Mouse (Mus musculus) left cerebral cortex, postnatal 10 days (tissue): Measurements from ENCODE around the gene Tcf3. TPM values are rescaled to one million over a fixed set of nuclear protein-coding genes. Genes with fewer than 3 reads are reported as not detected.

Experiments
- DNase-seq, 2 experiments: peaks; one replicate each; pipeline ENCODE4 v3.0.0; 2021 to 2022; ENCODE audit warnings: low spot score in 2 of 2, mixed read lengths in 1 of 2; ENCODE audit errors: extremely low spot score in 1 of 2
- intact Hi-C: fragments of 180-260 bp; cut with DNase I; formaldehyde crosslinking; loops from one replicate; pipeline ENCODE4 v1.15.1; 2025
- total RNA-seq, 2 experiments: library from RNA; stranded (reverse); gene quantifications; 2 replicates each; pipeline ENCODE4 v1.2.3; 2021

Gene Tcf3
- total RNA-seq, 2 experiments from 2014 or later = 29.6 to 31.1 TPM

GRCm38 (mm10) chr10:80396822-80397523 is 36.5 kb downstream of the Tcf3 start:
- no peak for DNase-seq
- intact Hi-C loops = no loop called here

GRCm38 (mm10) chr10:80395025-80395627 is 38.3 kb downstream of the Tcf3 start:
- no peak for DNase-seq
- intact Hi-C loops = no loop called here

GRCm38 (mm10) chr10:80392687-80393086 is 40.8 kb downstream of the Tcf3 start:
- intact Hi-C loops = no loop called here
- no peak for DNase-seq

GRCm38 (mm10) chr10:80390697-80391096 is 42.8 kb downstream of the Tcf3 start:
- no peak for DNase-seq
- intact Hi-C loops = no loop called here

GRCm38 (mm10) chr10:80389185-80389708 is 44.2 kb downstream of the Tcf3 start:
- intact Hi-C loops = no loop called here
- DNase-seq = no peak

- intact Hi-C loops = no loop called here
- no peak for DNase-seq
Measured at GRCm38 (mm10) chr10:80388731-80389130, 44.7 kb downstream of the Tcf3 start.

- DNase-seq = peak; percentile 83 to 94
- intact Hi-C loops = no loop called here
Measured at GRCm38 (mm10) chr10:80387522-80387959, 45.9 kb downstream of the Tcf3 start, which contains the start of gene Mex3d. TSS of gene Mex3d (minus strand) at chr10:80387659.

- intact Hi-C loops = no loop called here
- DNase-seq = peak in 1 of 2 experiments; percentile 68
Measured at GRCm38 (mm10) chr10:80386735-80387471, 46.5 kb downstream of the Tcf3 start.

GRCm38 (mm10) chr10:80385811-80386734 is 47.4 kb downstream of the Tcf3 start:
- DNase-seq = peak in 1 of 2 experiments; percentile 74
- intact Hi-C loops = no loop called here

- intact Hi-C loops = no loop called here
- DNase-seq = no peak
Measured at GRCm38 (mm10) chr10:80385310-80385709, 48.1 kb downstream of the Tcf3 start.

GRCm38 (mm10) chr10:80384709-80385108 is 48.7 kb downstream of the Tcf3 start:
- DNase-seq = no peak
- intact Hi-C loops = no loop called here

- intact Hi-C loops = no loop called here
- no peak for DNase-seq
Measured at GRCm38 (mm10) chr10:80384115-80384639, 49.3 kb downstream of the Tcf3 start.

GRCm38 (mm10) chr10:80383431-80383830 is 50.0 kb downstream of the Tcf3 start:
- no peak for DNase-seq
- intact Hi-C loops = no loop called here

GRCm38 (mm10) chr10:80382641-80383365 is 50.6 kb downstream of the Tcf3 start:
- intact Hi-C loops = no loop called here
- no peak for DNase-seq

GRCm38 (mm10) chr10:80377716-80378115 is 55.7 kb downstream of the Tcf3 start:
- intact Hi-C loops = loop anchor here (10.0 kb wide), 1 partner anchor 127 kb away; no protein-coding TSS in a partner anchor
- DNase-seq = no peak

- DNase-seq = peak; percentile 91 to 95
- intact Hi-C loops = loop anchor here (10.0 kb wide), 1 partner anchor 129 kb away; no protein-coding TSS in a partner anchor
Measured at GRCm38 (mm10) chr10:80376160-80376559, 57.3 kb downstream of the Tcf3 start.

GRCm38 (mm10) chr10:80374063-80374462 is 59.4 kb downstream of the Tcf3 start:
- peak; percentile 68 to 79 for DNase-seq
- intact Hi-C loops = loop anchor here (2.0 to 10.0 kb wide), 2 partner anchors 33 to 131 kb away; no protein-coding TSS in a partner anchor
